Mouse (Mus musculus) hindbrain, embryonic 11.5 days (tissue): Measurements from ENCODE around the gene Aqp11. TPM values are rescaled to one million over a fixed set of nuclear protein-coding genes. Genes with fewer than 3 reads are reported as not detected.

ENCODE experiments used
- ATAC-seq: fragments of 200-750 bp; cut with Nextera tagmentation; 2 replicates; pipeline ENCODE4 v1.8.0; 2017; ENCODE audit warnings: mild to moderate bottlenecking, moderate TSS enrichment, moderate library complexity; ENCODE audit not compliant: low FRiP score
- DNase-seq: peaks from one replicate; pipeline ENCODE4 v3.0.0-alpha.2; 2015; ENCODE audit warnings: low spot score
- H3K27ac ChIP-seq: fragments of 300-500 bp; sonication (generic); 2 replicates; pipeline ENCODE4 v1.5.1; 2014; ENCODE audit warnings: mild to moderate bottlenecking, low read depth, low read length
- H3K27me3 ChIP-seq: fragments of 300-500 bp; sonication (generic); 2 replicates; pipeline ENCODE4 v1.6.1; 2014; ENCODE audit warnings: mild to moderate bottlenecking, low read length, moderate library complexity, mixed read lengths; ENCODE audit not compliant: control insufficient read depth, insufficient read depth
- H3K36me3 ChIP-seq: fragments of 300-500 bp; sonication (generic); 2 replicates; pipeline ENCODE4 v1.6.1; 2014; ENCODE audit warnings: mild to moderate bottlenecking, low read length, moderate library complexity, mixed read lengths; ENCODE audit not compliant: control insufficient read depth, insufficient read depth
- H3K4me1 ChIP-seq: fragments of 300-500 bp; sonication (generic); replicated peaks from 2 replicates; pipeline ENCODE4 v1.6.1; 2014; ENCODE audit warnings: low read length, mixed read lengths; ENCODE audit not compliant: control insufficient read depth, insufficient read depth
- H3K4me2 ChIP-seq: fragments of 300-500 bp; sonication (generic); replicated peaks from 2 replicates; pipeline ENCODE4 v1.6.1; 2014; ENCODE audit warnings: mild to moderate bottlenecking, low read depth, low read length
- H3K4me3 ChIP-seq: fragments of 300-500 bp; sonication (generic); 2 replicates; pipeline ENCODE4 v1.5.1; 2014; ENCODE audit warnings: low read depth, low read length
- H3K9ac ChIP-seq: fragments of 300-500 bp; sonication (generic); 2 replicates; pipeline ENCODE4 v1.6.1; 2014; ENCODE audit warnings: low read depth, low read length
- H3K9me3 ChIP-seq: fragments of 300-500 bp; sonication (generic); 2 replicates; pipeline ENCODE4 v1.6.1; 2016; ENCODE audit warnings: low read length; ENCODE audit not compliant: control insufficient read depth
- WGBS: fragments of 180-500 bp; shearing (Covaris S2); extraction: QIAGEN DNeasy Blood & Tissue Kit; methylation state at CpG from one replicate; pipeline ENCODE4 v1.1.7; 2014; 5-methylcytosine and 5-hydroxymethylcytosine counted together
- polyA plus RNA-seq: library from polyadenylated mRNA; unstranded; fragments of >200 nt; fragmentation: Nextera tagmentation; extraction: Ambion mirVana; gene quantifications from 2 replicates; pipeline ENCODE4 v1.2.1, GENCODE M21; 2014

Aqp11 gene
- polyA plus RNA-seq, 1 experiment from 2014 or later: 6.3 TPM

GRCm38 (mm10) chr7:97723646-97724538 is 14.2 kb downstream of the Aqp11 start:
- ATAC-seq (no peak), DNase-seq (no peak)
- 93% methylated on average over 11 of the region's 11 CpGs for WGBS
- Histone ChIP-seq H3K9me3 (no peaks in the 10 kb centered on the region), H3K27me3 (no peaks in the 10 kb centered on the region), H3K36me3 (peaks cover 2% of the 10 kb centered on the region; the same call in 1 of the 2 replicates), H3K4me2 (no peak overlapping the region), H3K4me3 (no peak overlapping the region), H3K27ac (no peak overlapping the region), H3K4me1 (no peaks in the 10 kb centered on the region), H3K9ac (no peak overlapping the region)

- no peak for DNase-seq
- no peak overlapping the region for H3K9ac ChIP-seq
- H3K36me3 ChIP-seq: peaks cover 2% of the 10 kb centered on the region; the same call in 1 of the 2 replicates
- no peak overlapping the region for H3K4me3 ChIP-seq
- no peak overlapping the region for H3K4me2 ChIP-seq
- no peak for ATAC-seq
- H3K9me3 ChIP-seq: no peaks in the 10 kb centered on the region
- H3K27ac ChIP-seq: no peak overlapping the region
- 90% methylated on average over 7 of the region's 7 CpGs for WGBS
- H3K4me1 ChIP-seq: no peaks in the 10 kb centered on the region
- H3K27me3 ChIP-seq: no peaks in the 10 kb centered on the region
These were observed 15.7 kb downstream of the Aqp11 start for GRCm38 (mm10) chr7:97722278-97722918.

DNA sequence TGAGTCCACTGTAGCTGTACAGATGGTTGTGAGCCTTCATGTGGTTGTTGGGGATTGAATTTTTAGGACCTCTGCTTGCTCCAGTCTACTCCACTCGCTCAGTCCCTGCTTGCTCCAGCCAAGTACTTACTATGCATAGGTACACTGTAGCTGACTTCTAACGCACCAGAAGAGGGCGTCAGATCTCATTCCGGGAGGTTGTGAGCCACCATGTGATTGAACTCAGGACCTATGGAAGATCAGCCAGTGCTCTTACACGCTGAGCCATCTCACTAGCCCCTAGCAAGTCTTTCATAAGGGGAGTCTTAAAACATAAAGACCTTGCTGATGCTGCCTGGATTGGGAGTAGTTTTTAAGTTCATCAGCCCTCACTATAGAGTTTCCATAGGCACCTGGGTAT is 18.0 kb downstream of the Aqp11 start:
- DNase-seq (no peak), ATAC-seq (no peak)
- Histone ChIP-seq H3K4me1 (no peaks in the 10 kb centered on the region), H3K9me3 (no peaks in the 10 kb centered on the region), H3K27me3 (no peaks in the 10 kb centered on the region), H3K4me3 (no peak overlapping the region), H3K27ac (no peak overlapping the region), H3K36me3 (peaks cover 2% of the 10 kb centered on the region; the same call in 1 of the 2 replicates), H3K9ac (no peak overlapping the region), H3K4me2 (no peak overlapping the region)
- 83% methylated on average over 5 of the region's 5 CpGs for WGBS

DNA sequence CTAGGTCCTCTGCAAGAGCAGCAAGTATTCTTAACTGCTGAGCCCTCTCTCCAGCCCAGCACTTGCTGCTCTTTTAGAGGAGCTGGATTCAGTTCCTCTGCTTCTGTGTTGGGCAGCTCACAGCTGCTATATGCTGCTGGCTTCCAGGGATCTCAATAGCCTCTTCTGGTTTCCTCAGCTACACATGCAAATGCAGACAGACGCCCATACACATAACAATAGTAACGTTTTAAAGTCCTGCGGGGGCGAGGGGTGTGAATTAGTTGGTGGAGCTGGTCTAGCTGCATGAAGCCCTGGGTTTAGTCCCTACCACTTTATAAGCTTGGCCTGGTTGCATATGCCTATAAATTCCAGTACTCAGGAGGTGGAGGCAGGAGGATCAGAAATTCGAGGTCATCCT is 19.0 kb downstream of the Aqp11 start:
- Histone ChIP-seq H3K9ac (no peak overlapping the region), H3K27me3 (no peaks in the 10 kb centered on the region), H3K27ac (no peak overlapping the region), H3K4me2 (no peak overlapping the region), H3K9me3 (no peaks in the 10 kb centered on the region), H3K36me3 (peaks cover 9% of the 10 kb centered on the region), H3K4me3 (no peak overlapping the region), H3K4me1 (no peaks in the 10 kb centered on the region)
- DNase-seq (no peak), ATAC-seq (no peak)
- WGBS: 65% methylated on average over 5 of the region's 5 CpGs

DNA sequence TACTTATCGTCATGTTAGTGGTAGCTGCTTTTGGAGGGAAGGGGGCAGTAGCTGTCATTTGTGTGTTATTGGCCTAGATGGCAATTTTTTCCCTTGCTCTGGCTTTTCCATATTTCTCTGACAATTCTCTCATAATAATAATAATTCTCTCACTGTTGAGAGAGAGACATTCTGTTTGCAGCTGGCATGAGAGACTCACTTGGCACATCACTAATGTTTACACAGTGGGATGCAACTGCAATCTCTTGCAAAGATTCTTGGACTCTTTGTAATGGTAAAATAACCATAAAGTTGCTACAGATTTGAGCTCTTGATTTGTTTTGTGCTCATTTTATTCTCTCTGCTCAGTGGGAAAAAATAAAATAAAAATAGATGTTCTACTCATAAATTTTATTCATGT is 20.8 kb downstream of the Aqp11 start:
- peaks cover 17% of the 10 kb centered on the region for H3K36me3 ChIP-seq
- H3K27ac ChIP-seq: no peak overlapping the region
- no peaks in the 10 kb centered on the region for H3K27me3 ChIP-seq
- no peak overlapping the region for H3K9ac ChIP-seq
- no peaks in the 10 kb centered on the region for H3K4me1 ChIP-seq
- H3K9me3 ChIP-seq: no peaks in the 10 kb centered on the region
- ATAC-seq (no peak), DNase-seq (no peak)
- no peak overlapping the region for H3K4me2 ChIP-seq
- 85% methylated on average over 1 of the region's 1 CpGs for WGBS
- H3K4me3 ChIP-seq: no peak overlapping the region

DNA sequence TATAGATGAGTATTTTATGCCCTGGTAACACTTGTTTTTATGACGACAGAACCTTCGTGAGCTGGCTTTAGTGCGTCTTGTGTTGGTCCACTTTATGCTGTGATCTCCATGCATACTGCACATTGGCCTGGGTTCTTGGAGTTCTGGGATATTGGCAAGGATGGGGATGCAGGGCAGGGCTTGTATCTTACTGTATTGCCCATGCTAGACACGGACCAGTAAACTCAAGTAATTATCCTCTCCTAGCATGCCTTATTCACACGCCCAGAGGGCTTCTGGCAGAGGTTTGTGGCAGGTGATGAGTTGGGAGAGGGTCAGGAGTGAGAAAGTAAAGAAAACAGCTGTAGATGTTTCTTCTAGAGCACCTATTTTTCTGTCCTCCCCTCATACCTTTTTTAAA is 23.4 kb downstream of the Aqp11 start:
- Histone ChIP-seq H3K9ac (no peak overlapping the region), H3K36me3 (peaks cover 17% of the 10 kb centered on the region), H3K4me1 (no peaks in the 10 kb centered on the region), H3K4me2 (no peak overlapping the region), H3K9me3 (no peaks in the 10 kb centered on the region), H3K27ac (no peak overlapping the region), H3K4me3 (no peak overlapping the region), H3K27me3 (no peaks in the 10 kb centered on the region)
- WGBS: 95% methylated on average over 5 of the region's 5 CpGs
- DNase-seq (no peak), ATAC-seq (no peak)

GRCm38 (mm10) chr7:97709204-97709603 is 28.9 kb downstream of the Aqp11 start:
- WGBS: 92% methylated on average over 3 of the region's 3 CpGs
- ATAC-seq: no peak
- no peak overlapping the region for H3K4me2 ChIP-seq
- H3K36me3 ChIP-seq: peaks cover 9% of the 10 kb centered on the region
- no peaks in the 10 kb centered on the region for H3K27me3 ChIP-seq
- no peak overlapping the region for H3K4me3 ChIP-seq
- DNase-seq: no peak
- no peak overlapping the region for H3K27ac ChIP-seq
- no peaks in the 10 kb centered on the region for H3K9me3 ChIP-seq
- no peak overlapping the region for H3K9ac ChIP-seq
- no peaks in the 10 kb centered on the region for H3K4me1 ChIP-seq

- no peaks in the 10 kb centered on the region for H3K9me3 ChIP-seq
- no peak overlapping the region for H3K4me3 ChIP-seq
- H3K4me2 ChIP-seq: no peak overlapping the region
- no peak overlapping the region for H3K27ac ChIP-seq
- H3K4me1 ChIP-seq: no peaks in the 10 kb centered on the region
- no peak for ATAC-seq
- WGBS: 93% methylated on average over 5 of the region's 5 CpGs
- H3K27me3 ChIP-seq: no peaks in the 10 kb centered on the region
- H3K9ac ChIP-seq: no peak overlapping the region
- no peak for DNase-seq
- peaks cover 3% of the 10 kb centered on the region; the same call in 1 of the 2 replicates for H3K36me3 ChIP-seq
These were observed 30.3 kb downstream of the Aqp11 start for GRCm38 (mm10) chr7:97707809-97708208.

- WGBS: 94% methylated on average over 4 of the region's 4 CpGs
- no peak for ATAC-seq
- DNase-seq: no peak
- Histone ChIP-seq H3K9me3 (no peaks in the 10 kb centered on the region), H3K9ac (no peak overlapping the region), H3K4me2 (no peak overlapping the region), H3K36me3 (no peaks in the 10 kb centered on the region), H3K27ac (no peak overlapping the region), H3K27me3 (no peaks in the 10 kb centered on the region), H3K4me3 (no peak overlapping the region), H3K4me1 (no peaks in the 10 kb centered on the region)
These were observed 31.0 kb downstream of the Aqp11 start for GRCm38 (mm10) chr7:97707123-97707522.
